Mouse (Mus musculus) liver, embryonic 14 days (tissue): ENCODE data around the gene Cnr2. TPM values are rescaled to one million over a fixed set of nuclear protein-coding genes. Genes with fewer than 3 reads are reported as not detected.

Experiments
- polyA plus RNA-seq: library from polyadenylated mRNA; depleted of rRNA; stranded (reverse); fragments of >200 nt; gene quantifications from 2 replicates; pipeline ENCODE4 v1.2.3, GENCODE M21; 2012; rRNA removed

Gene Cnr2
- 1.8 and 2.1 TPM in 2 replicates for polyA plus RNA-seq

DNA sequence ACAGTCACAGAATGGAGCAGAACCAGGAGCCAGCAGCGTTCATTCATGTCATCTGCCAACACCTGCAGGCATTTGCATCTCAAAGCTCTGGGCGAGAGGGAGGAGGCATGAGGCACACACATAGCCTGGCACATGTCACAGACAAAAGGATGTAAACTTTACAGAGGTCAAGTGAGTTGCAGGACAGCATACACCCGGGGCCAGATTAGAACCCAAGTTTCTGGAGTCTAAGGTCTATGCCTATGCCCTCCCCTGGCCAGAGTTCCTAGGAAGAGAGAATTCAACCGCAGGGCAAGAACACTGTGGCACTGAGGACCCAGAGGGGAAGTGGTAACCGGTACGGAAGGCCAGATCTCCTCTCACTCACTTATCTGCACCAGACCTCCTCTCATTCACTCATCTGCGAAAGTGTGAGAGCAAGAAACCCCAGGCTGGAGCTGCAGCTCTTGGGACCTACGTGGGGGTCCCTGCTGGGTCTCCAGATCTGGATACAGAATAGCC is at the start of gene Cnr2:
Cnr2 (plus strand) TSS at position 324 of the 501 bp plus-strand sequence.

DNA sequence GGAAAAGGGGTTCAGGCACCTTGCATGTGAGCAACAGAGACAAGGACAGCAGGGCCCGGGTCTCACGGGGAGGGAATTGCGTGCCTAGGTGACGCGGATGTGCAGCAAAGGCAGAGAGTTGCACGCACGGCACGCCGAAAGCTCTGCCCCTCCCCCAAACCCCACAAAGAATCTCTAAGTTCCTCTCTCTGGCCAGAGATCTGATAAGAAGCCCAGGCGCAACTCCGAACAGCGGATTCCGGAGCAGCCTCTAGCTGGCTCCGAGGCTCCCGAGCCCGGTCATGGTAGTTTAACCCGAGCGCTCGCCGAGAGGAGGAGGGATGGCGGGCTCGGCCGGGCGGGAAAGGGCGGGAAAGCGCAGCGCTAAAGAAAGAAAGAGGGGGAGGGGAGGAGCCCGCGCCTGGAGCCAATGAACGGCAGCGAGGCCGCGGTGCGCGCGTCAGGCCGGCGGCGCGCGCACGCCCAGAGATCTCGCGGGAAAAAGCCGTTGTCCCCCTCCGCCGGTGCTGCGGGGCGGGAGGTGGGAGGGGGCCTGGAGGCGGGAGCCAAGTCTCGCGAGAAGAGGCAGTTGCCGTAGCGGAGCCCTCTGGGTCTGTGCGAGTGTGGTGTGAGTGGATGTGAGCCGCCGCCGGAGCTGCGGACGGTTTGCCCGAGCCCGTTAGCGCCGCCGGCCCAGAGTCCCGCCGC is 39.5 kb upstream of the Cnr2 start, which contains the start of gene Srsf10:
Srsf10 (plus strand) TSS at position 212 of the 687 bp plus-strand sequence.

DNA sequence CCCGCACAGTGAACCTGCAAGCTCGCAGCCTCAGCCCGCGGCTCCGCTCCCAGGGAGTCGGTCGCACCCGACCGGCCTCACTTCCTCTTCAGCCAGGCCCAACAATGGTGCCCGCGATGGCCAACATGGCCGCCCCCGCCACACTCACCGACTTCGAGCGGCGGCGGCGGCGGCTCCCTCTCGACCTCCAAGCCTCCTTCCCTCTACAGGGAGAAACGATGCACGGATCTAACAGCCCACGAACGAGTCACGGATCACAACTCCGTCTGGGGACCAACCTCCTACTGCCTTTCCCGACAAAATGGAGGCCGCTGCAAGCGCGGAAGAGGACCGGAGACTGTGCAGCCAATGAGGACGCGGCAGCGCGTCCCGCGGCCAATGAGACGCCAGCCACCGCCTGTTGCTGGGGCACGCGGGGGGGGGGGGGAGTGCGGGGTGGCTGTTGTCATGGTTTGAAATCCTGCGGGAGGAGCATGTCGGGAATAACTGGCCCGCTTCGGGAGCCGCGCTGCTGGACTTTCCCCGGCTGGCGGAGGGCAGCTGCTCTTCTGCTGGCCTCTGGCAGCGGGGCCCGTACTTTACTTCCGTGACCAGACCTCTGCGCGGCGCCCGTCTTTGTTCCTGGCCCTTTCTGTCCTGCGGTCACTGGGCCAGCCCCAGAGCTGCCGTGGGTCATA is 21.5 kb upstream of the Cnr2 start, which contains the start of gene Pnrc2:
Pnrc2 (minus strand) TSS at position 325 of the 677 bp plus-strand sequence.

DNA sequence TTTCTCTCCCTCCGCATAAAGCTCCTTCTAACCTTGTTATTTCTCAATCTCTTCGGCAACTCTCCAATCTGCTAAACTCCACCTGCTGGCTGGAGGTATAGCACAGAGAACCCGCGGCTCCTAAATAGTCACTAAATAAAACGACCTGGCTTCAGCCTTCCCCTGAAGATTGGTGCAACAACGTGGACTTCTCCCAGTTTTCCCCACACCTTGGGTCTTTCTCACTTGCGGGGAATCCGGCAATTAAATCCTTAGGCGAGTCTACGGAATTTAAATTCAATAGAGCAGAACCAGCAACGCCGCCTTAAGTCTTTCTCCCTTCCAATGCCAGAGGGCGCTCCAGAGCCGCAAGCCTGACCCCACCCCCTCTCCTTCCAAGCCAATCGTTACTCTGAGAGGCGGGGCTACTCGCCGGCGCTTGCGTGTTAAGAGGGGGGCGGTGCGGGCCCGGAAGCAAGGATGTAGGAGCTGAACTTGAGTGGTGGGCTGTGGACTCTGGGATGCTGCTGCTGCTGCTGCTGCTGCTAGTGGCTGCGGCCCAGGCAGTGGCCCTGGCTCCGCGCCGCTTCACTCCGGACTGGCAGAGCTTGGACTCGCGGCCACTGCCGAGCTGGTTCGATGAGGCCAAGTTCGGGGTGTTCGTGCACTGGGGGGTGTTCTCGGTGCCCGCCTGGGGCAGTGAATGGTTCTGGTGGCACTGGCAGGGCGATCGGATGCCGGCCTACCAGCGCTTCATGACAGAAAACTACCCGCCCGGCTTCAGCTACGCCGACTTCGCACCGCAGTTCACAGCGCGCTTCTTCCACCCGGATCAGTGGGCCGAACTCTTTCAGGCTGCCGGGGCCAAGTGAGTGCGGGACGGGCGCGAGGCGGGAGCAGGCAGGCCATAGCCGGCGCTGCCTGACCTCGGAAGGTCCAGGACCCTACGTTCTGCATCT is 25.4 kb downstream of the Cnr2 start, which contains the start of gene Fuca1:
Fuca1 (plus strand) TSS at position 432 of the 938 bp plus-strand sequence.

DNA sequence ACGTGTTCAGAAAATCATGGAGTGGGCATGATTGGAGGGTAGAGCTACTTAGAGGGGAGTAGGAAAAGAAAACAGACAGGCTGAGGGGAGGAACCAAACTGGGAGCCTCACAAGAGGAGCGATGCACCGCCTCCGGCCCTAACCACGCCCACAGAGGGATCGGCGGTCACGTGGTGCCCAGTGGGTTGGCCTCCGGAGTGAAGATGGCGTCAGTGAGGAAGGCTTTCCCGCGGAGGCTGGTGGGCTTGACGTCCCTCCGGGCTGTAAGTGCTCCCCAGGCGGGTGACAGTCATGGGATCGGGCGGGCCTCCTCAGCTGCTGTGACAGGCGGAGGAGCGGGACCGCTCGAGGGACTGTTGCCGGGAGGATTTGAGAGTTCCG is 51.1 kb downstream of the Cnr2 start, which contains the start of gene Hmgcl:
Hmgcl (plus strand) TSS at position 171 of the 381 bp plus-strand sequence.

DNA sequence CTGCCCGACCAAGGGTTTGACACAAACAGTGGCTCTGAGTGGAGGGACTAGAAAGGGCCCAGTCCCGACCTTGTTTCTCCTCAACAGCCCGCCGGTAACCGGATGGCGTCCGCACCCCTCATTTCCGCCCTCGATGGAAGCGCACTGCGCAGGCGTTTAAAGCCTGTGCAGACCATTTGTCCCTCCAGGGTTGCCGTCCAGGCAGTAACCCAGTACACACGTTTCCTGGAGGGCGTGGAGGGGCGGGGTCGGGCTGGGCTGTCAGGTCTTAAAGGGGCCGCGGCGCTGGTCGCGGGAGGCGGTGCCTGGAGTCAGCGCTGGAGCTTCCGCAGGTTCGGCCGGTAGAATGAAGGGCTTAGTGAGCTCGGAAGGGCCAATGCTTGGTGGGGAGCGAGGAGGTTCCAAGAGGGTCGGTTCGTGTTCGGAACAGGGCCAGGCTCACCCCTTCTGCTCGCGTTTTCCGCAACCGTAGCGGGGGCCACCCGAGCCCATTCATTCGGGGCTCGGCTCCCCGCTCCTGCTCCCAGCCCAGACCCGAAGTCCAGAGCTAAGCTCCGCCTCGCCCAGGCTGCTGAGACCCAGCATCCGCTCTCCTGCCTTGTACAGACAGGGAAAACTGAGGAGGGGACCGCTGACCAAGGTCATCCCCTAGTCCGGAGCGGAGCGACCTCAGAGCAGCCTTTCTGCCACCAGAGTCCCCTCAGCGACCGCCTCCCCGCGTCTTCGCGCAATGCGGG is 68.4 kb downstream of the Cnr2 start, which contains the start of gene Gale:
Gale (plus strand) TSS at position 271 of the 737 bp plus-strand sequence.

Other genes with a start within 250 kb of the Cnr2 start
- gene Ifnlr1, start 209.1 kb upstream of the Cnr2 start, polyA plus RNA-seq, result 0.08 and 0.09 TPM in 2 replicates
- 1.0 and 1.1 TPM in 2 replicates for gene Il22ra1, start 167.2 kb upstream of the Cnr2 start, polyA plus RNA-seq
- gene Myom3, start 135.7 kb upstream of the Cnr2 start, polyA plus RNA-seq, result 0.07 and 0.33 TPM in 2 replicates
- gene Srsf10, start 39.6 kb upstream of the Cnr2 start, polyA plus RNA-seq, result 50.1 and 59.1 TPM in 2 replicates
- 47.9 and 52.3 TPM in 2 replicates for gene Pnrc2, start 21.5 kb upstream of the Cnr2 start, polyA plus RNA-seq
- 11.9 and 12.6 TPM in 2 replicates for gene Fuca1, start 25.3 kb downstream of the Cnr2 start, polyA plus RNA-seq
- 44.8 and 46.2 TPM in 2 replicates for gene Hmgcl, start 51.1 kb downstream of the Cnr2 start, polyA plus RNA-seq
- 19.5 and 25.1 TPM in 2 replicates for gene Gale, start 68.3 kb downstream of the Cnr2 start, polyA plus RNA-seq
- gene Lypla2, start 77.2 kb downstream of the Cnr2 start, polyA plus RNA-seq, result 24.8 and 26.6 TPM in 2 replicates
- gene Pithd1, start 91.9 kb downstream of the Cnr2 start, polyA plus RNA-seq, result 44.7 and 54.4 TPM in 2 replicates
- 15.9 and 18.6 TPM in 2 replicates for gene Eloa, start 126.4 kb downstream of the Cnr2 start, polyA plus RNA-seq
- 859 and 885 TPM in 2 replicates for gene Rpl11, start 158.0 kb downstream of the Cnr2 start, polyA plus RNA-seq
- gene Id3, start 248.1 kb downstream of the Cnr2 start, polyA plus RNA-seq, result 18.2 and 22.3 TPM in 2 replicates